Mouse (Mus musculus) brain, embryonic 14.5 days (tissue): ENCODE data around the gene Fbln1.

Experiments
- CTCF ChIP-seq: fragments of 200-500 bp; IDR thresholded peaks from 2 replicates; pipeline ENCODE4 v1.5.1; 2012; ENCODE audit warnings: inconsistent platforms, mild to moderate bottlenecking, moderate library complexity, borderline replicate concordance; ENCODE audit not compliant: insufficient read depth, insufficient read length; ENCODE audit errors: extremely low read depth
- POLR2A ChIP-seq: fragments of 200-500 bp; IDR thresholded peaks from 2 replicates; pipeline ENCODE4 v1.6.1; 2012; ENCODE audit warnings: mild to moderate bottlenecking, inconsistent platforms, borderline replicate concordance; ENCODE audit not compliant: poor library complexity, insufficient read depth, insufficient read length, severe bottlenecking; ENCODE audit errors: extremely low read depth

GRCm38 (mm10) chr15:85188167-85188778, 17.5 kb upstream of the Fbln1 start:
- TF ChIP-seq CTCF, result no peak
- no peak for TF ChIP-seq POLR2A
